Mouse (Mus musculus) urinary bladder, postnatal 4 days (tissue): ENCODE data around the gene Trak1.

Experiments used
- DNase-seq, 2 experiments: peaks; one replicate each; pipeline ENCODE4 v3.0.0; 2021 to 2022; ENCODE audit warnings: low spot score in 2 of 2

Gene Trak1

DNA sequence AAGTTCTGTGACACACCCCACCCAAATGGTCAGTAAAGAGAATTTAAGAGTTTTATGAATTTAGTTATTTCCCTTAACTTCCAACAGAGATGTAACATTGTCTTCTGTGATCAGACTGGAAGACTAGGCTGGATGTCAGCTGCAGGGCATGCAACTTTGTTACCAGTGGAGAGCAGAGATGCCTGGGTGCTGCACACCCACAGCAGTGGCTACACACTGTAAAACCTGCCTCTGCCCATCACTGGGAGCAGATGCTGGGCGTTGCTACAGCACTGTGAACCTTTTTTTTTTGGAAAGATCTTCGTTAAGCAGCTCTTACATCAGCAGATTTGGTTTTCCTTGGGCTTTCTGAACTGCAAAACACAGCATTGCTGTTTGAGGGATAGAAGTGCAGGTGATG lies 97.6 kb downstream of the Trak1 start:
- no peak for DNase-seq

DNA sequence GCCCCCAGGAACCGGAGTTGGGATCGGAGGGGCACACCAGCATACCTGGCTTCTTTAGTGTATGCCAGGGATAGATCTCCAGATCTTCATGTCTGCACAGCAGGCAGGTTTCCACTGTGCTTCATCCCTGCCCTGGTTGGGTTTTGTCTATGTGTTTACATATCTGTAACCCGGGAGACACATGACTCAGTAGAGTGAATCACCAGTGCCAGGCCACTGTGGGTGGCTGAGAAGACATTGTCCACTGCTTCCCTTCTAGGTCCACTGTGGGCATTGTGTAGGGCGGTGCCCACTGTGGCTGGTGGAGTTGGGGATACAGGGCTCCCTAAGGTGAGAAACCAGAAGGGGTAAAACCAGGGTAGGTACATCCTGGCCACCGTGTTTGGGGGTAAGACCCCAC lies 98.5 kb downstream of the Trak1 start:
- DNase-seq, result no peak

GRCm38 (mm10) chr9:121398100-121398760 lies 100.9 kb downstream of the Trak1 start:
- DNase-seq, result peak in 1 of 2 experiments; percentile 21

DNA sequence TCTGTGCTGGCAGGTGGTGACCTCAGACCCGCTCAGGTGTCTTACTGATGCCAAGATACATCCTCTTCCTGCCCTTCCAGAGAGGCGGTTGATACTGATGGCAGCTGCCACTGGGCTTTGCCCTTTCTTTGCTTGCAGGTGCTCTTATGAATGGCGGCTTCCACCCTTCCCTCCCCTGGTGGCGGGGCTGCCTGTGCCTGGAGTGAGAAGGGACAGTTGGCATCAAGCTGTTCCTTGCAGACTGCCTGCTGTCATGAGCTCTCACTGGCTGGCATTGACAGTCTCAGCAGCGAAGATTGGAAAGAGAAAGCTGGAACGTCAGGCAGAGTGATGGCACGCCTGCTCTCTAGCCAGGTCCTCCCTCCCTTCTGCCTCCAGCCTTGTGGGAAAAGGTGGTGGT lies 101.5 kb downstream of the Trak1 start:
- peak in 1 of 2 experiments; percentile 16 for DNase-seq

- no peak for DNase-seq
Observed at GRCm38 (mm10) chr9:121400608-121401007, 103.3 kb downstream of the Trak1 start.

DNA sequence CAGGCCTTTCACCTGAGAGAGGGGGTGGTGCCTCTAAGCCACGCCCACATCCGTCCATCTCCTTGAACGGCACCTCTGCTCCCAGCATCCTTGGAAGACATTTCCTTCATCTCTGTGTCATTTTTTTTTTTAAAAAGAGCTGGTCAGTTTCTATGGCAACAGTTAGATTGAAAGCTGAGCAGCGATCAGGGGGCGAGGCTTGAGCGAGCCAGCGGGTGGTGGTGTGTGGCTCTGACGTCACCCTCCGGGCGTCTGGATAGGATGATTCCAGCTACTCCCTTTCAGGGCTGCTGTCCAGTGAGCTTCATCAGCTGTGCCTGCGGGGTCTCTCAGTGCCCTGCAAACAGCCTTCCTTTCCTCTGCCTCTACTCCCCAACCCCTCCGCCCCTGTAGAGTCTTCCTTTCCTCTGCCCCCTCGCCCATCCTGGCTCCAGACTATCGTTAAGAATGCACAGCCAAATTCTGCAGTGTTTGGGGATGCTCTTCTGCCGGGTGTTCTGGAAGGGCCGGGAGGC lies 105.9 kb downstream of the Trak1 start:
- DNase-seq, result peak; percentile 60 to 69

DNA sequence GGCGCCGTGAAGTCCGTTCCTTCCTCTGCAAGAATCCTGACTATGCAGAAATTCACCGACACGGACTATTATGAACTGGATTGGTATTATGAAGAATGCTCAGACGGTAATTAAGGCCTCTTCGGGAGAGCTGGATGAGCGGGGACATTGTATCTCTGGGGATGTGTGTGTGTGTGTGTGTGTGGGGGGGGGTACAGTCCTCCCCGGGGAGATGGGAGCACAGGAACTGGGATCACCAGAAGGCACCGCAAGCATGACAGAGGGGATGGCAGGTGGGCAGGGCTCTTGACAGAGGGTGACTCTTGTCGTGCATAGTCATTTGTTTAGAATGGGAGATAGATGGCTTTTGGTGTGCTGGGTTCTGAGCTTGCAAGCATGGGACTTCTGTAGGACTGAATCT lies 106.4 kb downstream of the Trak1 start:
- no peak for DNase-seq

GRCm38 (mm10) chr9:121405088-121405681 lies 107.9 kb downstream of the Trak1 start:
- DNase-seq, result no peak

GRCm38 (mm10) chr9:121405792-121406191 lies 108.5 kb downstream of the Trak1 start:
- DNase-seq, result no peak

DNA sequence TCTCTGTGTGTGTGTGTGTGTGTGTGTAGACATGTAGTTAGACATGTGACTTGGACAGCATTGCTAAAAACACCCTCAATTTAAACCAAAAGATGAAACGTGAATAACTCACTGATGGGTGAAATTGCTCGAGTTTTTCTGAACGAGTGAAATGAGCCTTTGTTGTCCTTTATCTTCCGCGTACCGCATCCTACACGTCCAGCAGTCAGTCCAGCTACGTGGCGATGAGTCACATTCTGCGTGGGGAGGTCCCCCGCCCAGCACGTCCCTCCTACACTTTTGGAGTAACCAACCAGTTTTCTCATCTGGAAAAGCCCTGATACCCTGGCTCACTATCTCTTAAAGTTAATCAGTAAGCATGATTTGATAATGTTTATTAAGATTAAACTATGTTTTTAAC lies 116.9 kb downstream of the Trak1 start:
- DNase-seq, result no peak

- DNase-seq, result peak; percentile 62 to 64
Observed at GRCm38 (mm10) chr9:121415626-121416241, 118.4 kb downstream of the Trak1 start.

GRCm38 (mm10) chr9:121416460-121416859 lies 119.2 kb downstream of the Trak1 start:
- DNase-seq, result no peak

- DNase-seq, result no peak
Observed at GRCm38 (mm10) chr9:121416872-121417637, 119.8 kb downstream of the Trak1 start.

DNA sequence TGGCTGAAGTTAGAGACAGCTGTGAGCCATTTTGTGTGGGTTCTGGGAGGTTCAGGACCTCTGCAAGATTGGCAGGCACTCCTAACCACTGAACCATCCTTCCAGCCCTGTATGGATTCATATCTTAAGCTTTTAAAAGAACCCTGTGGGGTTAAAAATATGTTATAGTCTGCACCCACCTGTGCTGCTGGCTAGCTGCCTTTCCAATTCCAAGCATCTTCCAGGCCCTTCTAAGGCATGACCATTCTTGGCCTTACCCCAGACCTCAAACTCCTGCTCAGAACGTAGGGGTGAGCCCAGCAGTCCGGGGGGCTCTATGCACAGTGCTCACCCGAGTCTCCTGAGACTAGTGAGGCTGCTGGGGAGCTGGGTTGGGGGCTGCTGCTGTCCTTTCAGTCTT lies 121.7 kb downstream of the Trak1 start:
- DNase-seq, result no peak

DNA sequence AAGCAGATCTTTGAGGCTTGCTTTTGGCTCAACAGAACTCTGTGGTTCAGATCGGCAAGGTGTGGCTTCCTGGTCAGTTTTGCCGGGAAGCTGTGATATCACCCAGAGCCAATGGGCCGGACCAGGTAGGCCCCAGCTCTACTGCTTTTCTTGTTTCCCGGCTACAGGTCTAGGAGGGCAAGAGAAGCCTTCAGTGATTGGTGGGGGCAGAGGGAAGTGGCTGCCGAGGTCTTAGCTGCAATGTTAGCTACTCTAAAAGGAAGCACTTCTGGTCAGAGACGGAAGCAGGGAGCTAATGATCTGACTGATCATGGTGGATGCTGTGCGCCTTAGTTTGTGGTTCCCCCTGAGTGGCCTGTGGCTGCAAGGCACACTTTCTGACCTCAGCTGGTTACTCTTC lies 122.3 kb downstream of the Trak1 start:
- DNase-seq, result no peak

- DNase-seq, result no peak
Observed at GRCm38 (mm10) chr9:121420817-121421216, 123.5 kb downstream of the Trak1 start.

DNA sequence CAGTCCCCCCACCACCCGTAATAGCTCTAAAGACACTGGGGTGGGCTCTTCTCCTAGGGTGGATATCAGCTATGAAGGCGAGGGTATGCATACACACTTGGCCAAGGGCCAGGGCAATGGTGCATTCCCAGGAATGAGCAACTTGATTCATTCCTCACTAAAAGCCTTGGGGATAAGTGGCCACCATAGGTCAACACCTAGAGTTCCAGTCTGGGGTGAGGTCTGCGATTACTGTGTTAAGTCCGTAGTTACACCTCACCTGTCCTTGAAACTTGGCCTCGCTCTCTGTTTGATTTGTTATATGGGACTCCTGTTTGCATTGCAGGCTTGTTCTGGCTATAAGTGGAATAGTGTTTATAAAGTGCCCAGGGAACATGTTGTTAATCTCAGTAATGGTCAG lies 125.1 kb downstream of the Trak1 start:
- DNase-seq, result no peak

GRCm38 (mm10) chr9:121423621-121424020 lies 126.3 kb downstream of the Trak1 start:
- no peak for DNase-seq

GRCm38 (mm10) chr9:121424281-121425164 lies 127.2 kb downstream of the Trak1 start:
- no peak for DNase-seq

DNA sequence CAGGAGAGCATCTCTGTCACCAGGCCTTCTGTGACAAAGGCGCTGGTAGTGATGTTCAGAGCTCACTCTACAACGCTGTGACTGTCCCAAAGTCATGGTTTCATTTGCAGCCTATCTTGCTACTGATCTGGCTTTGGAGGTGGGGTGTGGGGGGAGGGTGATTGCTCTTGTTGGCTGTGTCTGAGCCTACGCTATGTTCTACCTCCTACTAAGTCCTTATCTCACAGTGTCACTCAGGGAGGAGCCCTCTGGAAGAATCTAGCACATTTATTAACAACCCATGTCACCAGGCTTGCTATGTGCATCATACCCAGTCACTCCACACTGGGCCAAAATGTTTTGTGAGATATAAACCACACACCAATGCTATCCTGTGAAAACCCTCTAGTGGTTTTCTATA lies 129.1 kb downstream of the Trak1 start:
- DNase-seq, result no peak

DNA sequence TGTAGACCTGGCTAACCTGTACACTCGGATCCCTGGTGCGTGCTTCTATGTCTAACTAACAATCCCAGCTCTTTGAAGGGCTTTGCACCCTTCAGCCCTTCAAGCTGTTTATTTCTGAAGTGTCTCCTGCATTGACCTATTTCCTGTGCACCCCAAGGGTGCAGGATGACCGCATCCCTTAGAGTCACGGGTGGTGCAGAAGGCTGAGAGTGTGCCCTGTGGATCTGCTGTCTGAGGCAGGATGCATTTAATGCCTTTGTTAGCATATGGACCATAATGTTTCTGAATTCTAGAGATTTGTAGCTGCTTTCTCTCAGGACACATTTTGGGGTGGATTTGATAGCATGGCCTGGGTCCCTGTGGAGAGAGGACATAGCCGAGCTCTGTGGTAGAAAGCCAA lies 129.6 kb downstream of the Trak1 start:
- DNase-seq, result no peak
